Mouse (Mus musculus) layer of hippocampus, adult 18-20 months (tissue): Measurements from ENCODE around the gene Akap5. TPM values are rescaled to one million over a fixed set of nuclear protein-coding genes. Genes with fewer than 3 reads are reported as not detected.

Experiments used
- DNase-seq, 2 experiments: peaks; one replicate each; pipeline ENCODE4 v3.0.0; 2022; ENCODE audit warnings: low spot score in 2 of 2
- total RNA-seq, 2 experiments: library from RNA; stranded (reverse); gene quantifications; 2 replicates each; pipeline ENCODE4 v1.2.3; 2021

Gene Akap5
- total RNA-seq, 2 experiments from 2014 or later = 57.9 to 61.0 TPM

- no peak for DNase-seq
Observed at GRCm38 (mm10) chr12:76368201-76368789, 43.6 kb downstream of the Akap5 start.

- DNase-seq = peak in 1 of 2 experiments; percentile 49
Observed at GRCm38 (mm10) chr12:76368790-76369205, 44.1 kb downstream of the Akap5 start.

- peak; percentile 89 to 93 for DNase-seq
Observed at GRCm38 (mm10) chr12:76369206-76369977, 44.7 kb downstream of the Akap5 start, which contains the start of gene Zbtb25. Gene Zbtb25, minus strand, starts transcription at chr12:76369602.

GRCm38 (mm10) chr12:76369978-76370830, 45.5 kb downstream of the Akap5 start, which contains the start of gene Zbtb1:
Gene Zbtb1, plus strand, starts transcription at chr12:76370266.
- peak; percentile 78 to 85 for DNase-seq

GRCm38 (mm10) chr12:76370831-76371571, 46.3 kb downstream of the Akap5 start:
- DNase-seq = peak; percentile 29 to 61

- no peak for DNase-seq
Observed at GRCm38 (mm10) chr12:76372046-76372445, 47.4 kb downstream of the Akap5 start.

- no peak for DNase-seq
Observed at GRCm38 (mm10) chr12:76372881-76373818, 48.5 kb downstream of the Akap5 start.

GRCm38 (mm10) chr12:76373991-76374390, 49.3 kb downstream of the Akap5 start:
- no peak for DNase-seq

- no peak for DNase-seq
Observed at GRCm38 (mm10) chr12:76374911-76375310, 50.2 kb downstream of the Akap5 start.

DNA sequence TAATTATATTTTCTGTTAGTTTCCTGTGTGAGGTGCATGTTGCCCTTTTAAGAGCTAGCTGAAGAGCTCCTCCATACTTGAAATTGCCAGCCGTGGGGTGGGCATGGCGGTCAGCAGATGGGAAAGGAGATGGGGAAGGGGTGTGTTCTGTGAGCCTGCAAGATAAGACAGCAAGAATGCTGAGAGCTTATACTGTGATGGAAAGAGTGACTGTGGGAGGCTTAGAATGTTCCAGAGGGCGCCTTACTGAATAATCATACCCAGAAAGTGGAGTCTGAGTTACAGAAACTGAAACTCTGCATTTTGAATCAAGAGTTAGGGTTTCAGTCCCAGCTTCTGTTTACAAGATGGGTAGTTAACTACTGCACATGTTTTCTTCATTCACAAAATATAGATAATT, 50.8 kb downstream of the Akap5 start:
- DNase-seq = no peak

GRCm38 (mm10) chr12:76376649-76377048, 52.0 kb downstream of the Akap5 start:
- DNase-seq = peak in 1 of 2 experiments; percentile 28

GRCm38 (mm10) chr12:76377059-76377458, 52.4 kb downstream of the Akap5 start:
- no peak for DNase-seq

DNA sequence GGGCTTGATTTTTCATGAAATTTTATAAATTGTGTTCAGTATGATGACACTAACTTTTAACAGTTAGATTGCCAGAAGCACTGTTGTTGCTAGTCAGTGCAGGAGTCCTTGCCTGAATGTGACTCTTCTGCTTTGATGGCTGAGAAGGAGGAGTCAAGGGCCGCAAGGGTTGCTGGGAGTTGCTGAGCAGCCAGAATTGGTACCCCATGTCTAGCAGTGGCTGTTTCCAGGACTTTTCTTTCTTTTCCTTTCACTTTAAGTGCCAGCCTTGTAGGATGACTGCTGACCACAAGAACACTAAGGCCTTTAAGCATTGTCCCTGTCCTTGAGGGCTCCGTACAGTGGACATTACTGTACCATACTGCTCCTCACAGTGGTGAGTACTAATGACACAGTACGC, 53.0 kb downstream of the Akap5 start:
- DNase-seq = no peak

DNA sequence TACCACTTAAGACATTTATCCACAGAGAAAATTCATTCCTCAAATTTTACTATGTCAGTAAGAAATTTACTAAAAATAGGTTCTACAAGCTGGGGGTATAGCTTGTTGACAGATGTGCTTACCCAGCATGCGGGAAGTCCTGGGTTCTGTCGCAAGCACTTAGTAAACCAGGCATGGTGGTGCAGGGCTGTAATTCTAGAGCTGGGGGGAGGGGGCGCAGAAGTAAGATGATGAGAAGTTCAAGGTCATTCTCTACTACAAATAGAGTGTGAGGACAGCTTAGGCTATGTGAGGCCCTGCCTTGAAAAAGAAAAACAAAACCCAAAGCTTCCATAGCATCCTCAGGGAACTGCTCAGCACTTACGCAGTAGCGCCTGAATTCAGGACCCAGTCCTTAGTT, 53.9 kb downstream of the Akap5 start:
- no peak for DNase-seq

DNA sequence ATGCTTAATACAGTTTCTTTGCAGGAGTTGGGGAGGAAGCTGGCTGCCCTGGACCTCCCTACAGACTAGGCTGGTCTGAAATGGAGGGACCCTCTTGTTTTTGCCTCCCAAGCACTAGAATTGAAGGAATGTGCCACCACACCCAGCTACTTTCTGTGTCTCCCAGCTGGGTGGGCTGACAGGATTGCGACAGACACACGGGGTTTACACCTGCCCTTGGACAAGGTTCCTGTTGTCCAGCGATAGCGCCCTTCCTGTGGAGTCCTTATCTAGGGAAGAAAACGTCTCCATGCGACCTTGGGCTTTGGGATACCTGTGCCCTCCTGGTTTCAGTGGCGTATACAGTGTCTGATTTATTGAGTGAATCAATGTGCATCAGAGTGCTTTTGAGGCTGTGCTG, 55.5 kb downstream of the Akap5 start:
- no peak for DNase-seq

Other genes starting within 250 kb of the Akap5 start
- gene Esr2, start 147.6 kb upstream of the Akap5 start, total RNA-seq = under 1 TPM; 0.18 to 0.27 TPM
- gene Tex21, start 78.1 kb upstream of the Akap5 start, total RNA-seq = not detected
- gene Mthfd1, start 69.6 kb upstream of the Akap5 start, total RNA-seq = 10 to 100 TPM; 42.6 to 46.1 TPM
- gene Zbtb25, start 44.7 kb downstream of the Akap5 start, total RNA-seq = 10 to 100 TPM; 14.3 to 16.1 TPM
- 1 to 10 TPM; 6.8 to 7.4 TPM for gene Zbtb1, start 45.4 kb downstream of the Akap5 start, total RNA-seq
- 100 to 1,000 TPM; 122 to 125 TPM for gene Hspa2, start 79.3 kb downstream of the Akap5 start, total RNA-seq
- 1 to 10 TPM; 1.5 to 1.9 TPM for gene Ppp1r36, start 92.6 kb downstream of the Akap5 start, total RNA-seq
- 10 to 100 TPM; 21.9 to 24.5 TPM for gene Plekhg3, start 206.0 kb downstream of the Akap5 start, total RNA-seq